Mouse (Mus musculus) C2C12 (cell line): Measurements from ENCODE around the gene Grm8.

Experiments
- CEBPB ChIP-seq: IDR thresholded peaks from one replicate; pipeline ENCODE4 v1.6.1; 2011; ENCODE audit warnings: low read depth, mild to moderate bottlenecking, control low read depth, moderate library complexity
- CTCF ChIP-seq: IDR thresholded peaks from one replicate; pipeline ENCODE4 v1.5.1; 2011; ENCODE audit not compliant: control insufficient read depth, insufficient read depth, insufficient read length
- FOSL1 ChIP-seq: IDR thresholded peaks from one replicate; pipeline ENCODE4 v1.8.0; 2011; ENCODE audit warnings: mild to moderate bottlenecking, low read length; ENCODE audit not compliant: poor library complexity, insufficient read depth, severe bottlenecking
- MAX ChIP-seq: IDR thresholded peaks from one replicate; pipeline ENCODE4 v1.6.1; 2011; ENCODE audit warnings: mild to moderate bottlenecking, control low read depth
- MYOD1 ChIP-seq: IDR thresholded peaks from one replicate; pipeline ENCODE4 v1.6.1; 2011; ENCODE audit warnings: low read depth; ENCODE audit not compliant: control insufficient read depth, insufficient read length
- MYOG ChIP-seq: IDR thresholded peaks from one replicate; pipeline ENCODE4 v1.6.1; 2011; ENCODE audit not compliant: control insufficient read depth, insufficient read length; ENCODE audit errors: extremely low read depth
- USF1 ChIP-seq: IDR thresholded peaks from one replicate; pipeline ENCODE4 v1.6.1; 2011; ENCODE audit warnings: low read depth, mild to moderate bottlenecking, control low read depth, moderate library complexity

DNA sequence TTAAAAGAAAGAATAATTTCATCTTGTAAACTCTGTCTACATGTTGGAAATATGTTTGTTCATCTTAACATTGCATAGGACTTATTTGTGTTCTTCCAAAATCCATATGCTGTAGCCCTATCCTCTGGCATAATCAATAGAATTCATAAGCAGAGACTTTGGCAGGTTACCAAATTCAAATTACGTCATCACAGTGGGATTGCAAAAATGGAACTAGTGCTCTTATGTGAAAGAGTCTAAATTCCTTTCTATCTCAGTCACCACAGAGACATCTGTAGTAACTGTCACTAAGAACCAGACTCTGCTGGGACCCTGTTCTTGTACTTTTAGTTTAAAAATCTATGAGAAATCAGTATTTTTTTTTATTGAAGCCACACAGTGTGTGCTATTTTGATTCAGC lies 352.7 kb downstream of the Grm8 start:
- TF ChIP-seq MYOG = no peak
- TF ChIP-seq CTCF = no peak
- TF ChIP-seq MAX = no peak
- no peak for TF ChIP-seq USF1
- TF ChIP-seq MYOD1 = no peak
- no peak for TF ChIP-seq CEBPB
- no peak for TF ChIP-seq FOSL1
